Mouse (Mus musculus): Measurements from ENCODE around the gene Gm4871. TPM values are rescaled to one million over a fixed set of nuclear protein-coding genes. Genes with fewer than 3 reads are reported as not detected.
"Not testable (repeated sequence)": the region's sequence is repeated elsewhere in the genome, so short reads cannot be mapped to it uniquely, and the experiment has no call there.

The Gm4871 gene
- not detected for total RNA-seq (2021)

DNA sequence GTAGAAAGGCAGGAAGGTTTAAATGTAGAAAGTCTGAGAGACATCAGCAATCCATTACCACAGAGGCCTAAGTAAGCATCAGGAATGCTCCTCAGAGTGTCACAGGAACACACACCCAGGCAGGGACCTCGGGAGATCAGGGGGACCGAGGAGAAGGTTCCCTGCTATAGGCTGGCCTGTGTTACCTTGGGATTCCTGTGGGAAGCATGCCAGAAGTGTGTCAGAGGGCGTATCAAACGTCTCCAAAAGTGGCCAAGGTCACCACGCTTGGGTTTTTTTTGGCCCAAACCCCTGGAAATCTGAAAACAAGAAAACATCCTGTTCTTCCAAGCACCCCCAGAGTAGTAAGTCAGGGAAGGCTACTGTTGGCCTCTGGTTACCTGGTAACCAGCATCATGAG, at the start of gene Gm4871:
Gm4871 (minus strand) TSS at position 364 of the 400 bp plus-strand sequence.
- intact Hi-C loops (cut with DNase I); DNase-seq (ENCODE audit: extremely low spot score in 1 of 2, low spot score in 2 of 2): not testable (repeated sequence)

DNA sequence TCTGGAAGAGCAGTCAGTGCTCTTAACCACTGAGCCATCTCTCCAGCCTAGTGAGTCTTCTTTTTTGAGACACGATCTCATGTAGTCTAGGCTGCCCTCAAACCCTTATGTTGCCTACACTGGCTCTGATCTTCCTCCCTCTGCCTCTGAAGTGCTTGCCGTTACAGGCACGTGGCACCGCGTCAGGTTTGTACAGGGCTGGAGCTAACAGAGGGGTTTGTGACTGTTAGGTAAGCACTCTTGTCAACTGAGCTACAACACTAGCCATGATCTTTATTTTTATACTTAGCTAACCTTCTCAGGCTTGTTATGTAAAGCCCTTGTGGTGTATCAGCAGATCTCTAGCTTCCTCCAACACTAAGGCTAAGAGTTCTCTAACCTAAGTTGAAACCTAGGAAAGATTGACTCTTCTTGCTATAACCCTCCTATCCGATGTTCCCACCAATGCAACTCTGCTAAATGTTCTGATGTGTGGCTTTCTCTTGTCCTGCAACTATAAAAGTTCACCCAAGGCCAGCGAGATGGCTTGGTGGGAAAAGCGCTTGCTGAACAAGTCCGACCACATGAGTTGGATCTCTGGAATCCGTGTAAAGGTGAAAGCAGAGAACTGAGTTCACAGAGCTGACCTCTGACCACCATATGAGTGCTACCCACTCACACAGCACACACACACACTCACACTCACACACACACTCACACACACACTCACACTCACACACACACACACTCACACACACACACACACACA, 49.5 kb upstream of the Gm4871 start:
- intact Hi-C loops (cut with DNase I), result no loop called here
- DNase-seq (ENCODE audit: extremely low spot score in 1 of 2, low spot score in 2 of 2), result no peak

- intact Hi-C loops (cut with DNase I), result no loop called here
- DNase-seq (ENCODE audit: extremely low spot score in 1 of 2, low spot score in 2 of 2), result no peak
These were observed 42.5 kb upstream of the Gm4871 start for GRCm38 (mm10) chr5:145075081-145075480.

GRCm38 (mm10) chr5:145071342-145071741, 38.8 kb upstream of the Gm4871 start:
- intact Hi-C loops (cut with DNase I), result loop anchor here (5.0 kb wide), 1 partner anchor 54 kb away; no protein-coding TSS in a partner anchor
- no peak for DNase-seq (ENCODE audit: extremely low spot score in 1 of 2, low spot score in 2 of 2)

- peak; percentile 73 to 78 for DNase-seq (ENCODE audit: extremely low spot score in 1 of 2, low spot score in 2 of 2)
- intact Hi-C loops (cut with DNase I), result loop anchor here (5.0 kb wide), 1 partner anchor 52 kb away; no protein-coding TSS in a partner anchor
These were observed 37.2 kb upstream of the Gm4871 start for GRCm38 (mm10) chr5:145069707-145070106.

DNA sequence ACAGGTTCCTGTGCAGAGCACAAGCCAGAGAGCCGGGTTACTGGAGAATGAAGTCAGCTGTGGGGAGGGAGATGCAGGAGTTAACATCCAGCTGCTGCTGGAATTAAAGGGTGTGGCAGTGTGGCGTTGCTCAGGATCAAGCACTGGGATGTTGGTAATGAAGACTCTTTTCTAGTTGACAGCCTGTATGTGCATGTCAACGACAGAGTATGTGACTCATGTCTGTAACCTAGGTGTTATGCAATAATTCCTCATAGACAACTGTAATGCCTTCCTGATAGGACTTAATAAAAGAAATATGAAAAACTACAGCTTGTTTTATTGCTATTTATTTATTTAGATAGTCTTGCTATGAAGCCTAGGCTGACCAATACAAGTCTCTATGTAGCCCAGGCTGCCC, 36.3 kb upstream of the Gm4871 start:
- intact Hi-C loops (cut with DNase I), result no loop called here
- no peak for DNase-seq (ENCODE audit: extremely low spot score in 1 of 2, low spot score in 2 of 2)

GRCm38 (mm10) chr5:145064765-145065340, 32.3 kb upstream of the Gm4871 start:
- DNase-seq (ENCODE audit: extremely low spot score in 1 of 2, low spot score in 2 of 2), result no peak
- intact Hi-C loops (cut with DNase I), result no loop called here

GRCm38 (mm10) chr5:145059524-145059923, 27.0 kb upstream of the Gm4871 start:
- intact Hi-C loops (cut with DNase I), result no loop called here

DNA sequence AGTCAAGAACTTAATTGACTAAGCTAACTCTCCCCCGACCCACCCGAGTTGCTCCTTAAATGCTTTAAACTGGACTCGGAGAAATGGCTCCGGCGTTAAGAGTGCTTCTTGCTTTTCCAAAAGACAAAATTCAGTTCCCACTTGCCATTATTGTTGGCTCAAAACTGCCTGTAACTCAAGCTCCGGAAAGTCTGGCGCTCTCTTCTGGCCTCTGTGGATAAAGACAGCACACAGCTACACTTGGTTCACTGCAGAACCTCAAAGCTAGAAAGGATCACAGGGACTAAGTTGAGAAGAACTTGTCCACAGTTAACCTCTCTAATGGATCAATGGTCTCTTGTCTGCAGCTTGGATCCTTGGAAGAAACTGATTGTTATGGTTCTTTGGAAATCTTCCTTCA, 26.2 kb upstream of the Gm4871 start:
- no peak for DNase-seq (ENCODE audit: extremely low spot score in 1 of 2, low spot score in 2 of 2)
- intact Hi-C loops (cut with DNase I), result no loop called here

More at GRCm38 (mm10) chr5:145059524-145059923, 27.0 kb upstream of the Gm4871 start:
- DNase-seq (ENCODE audit: extremely low spot score in 1 of 2, low spot score in 2 of 2), result no peak

- DNase-seq (ENCODE audit: extremely low spot score in 1 of 2, low spot score in 2 of 2), result no peak
- intact Hi-C loops (cut with DNase I), result no loop called here
These were observed 25.4 kb upstream of the Gm4871 start for GRCm38 (mm10) chr5:145057907-145058306.

GRCm38 (mm10) chr5:145054187-145054586, 21.6 kb upstream of the Gm4871 start:
- DNase-seq (ENCODE audit: extremely low spot score in 1 of 2, low spot score in 2 of 2), result not testable (repeated sequence)
- intact Hi-C loops (cut with DNase I), result loop anchor here (1.0 kb wide), 1 partner anchor 33 kb away; no protein-coding TSS in a partner anchor

DNA sequence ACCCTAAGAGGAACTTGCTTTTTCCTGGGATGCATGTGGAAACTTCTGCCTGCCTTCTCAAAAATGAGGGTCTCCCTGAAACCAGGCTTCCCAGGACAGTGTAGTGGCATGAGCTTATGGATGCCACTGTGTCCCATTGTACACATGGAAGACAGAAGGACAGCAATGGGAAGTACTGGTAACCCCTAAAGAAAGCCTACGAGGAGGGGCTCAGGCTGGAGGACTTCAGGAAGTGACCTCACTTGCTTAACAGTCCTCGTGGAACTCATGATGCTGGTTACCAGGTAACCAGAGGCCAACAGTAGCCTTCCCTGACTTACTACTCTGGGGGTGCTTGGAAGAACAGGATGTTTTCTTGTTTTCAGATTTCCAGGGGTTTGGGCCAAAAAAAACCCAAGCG, 10.1 kb upstream of the Gm4871 start, which contains the start of gene 1700018F24Rik:
1700018F24Rik (plus strand) TSS at position 301 of the 400 bp plus-strand sequence.
- intact Hi-C loops (cut with DNase I); DNase-seq (ENCODE audit: extremely low spot score in 1 of 2, low spot score in 2 of 2): not testable (repeated sequence)

GRCm38 (mm10) chr5:145041628-145042027, 9.1 kb upstream of the Gm4871 start:
- intact Hi-C loops (cut with DNase I), result no loop called here
- peak in 1 of 2 experiments; percentile 29 for DNase-seq (ENCODE audit: extremely low spot score in 1 of 2, low spot score in 2 of 2)

- intact Hi-C loops (cut with DNase I); DNase-seq (ENCODE audit: extremely low spot score in 1 of 2, low spot score in 2 of 2): not testable (repeated sequence)
These were observed 2.1 kb downstream of the Gm4871 start for GRCm38 (mm10) chr5:145030476-145030875.

DNA sequence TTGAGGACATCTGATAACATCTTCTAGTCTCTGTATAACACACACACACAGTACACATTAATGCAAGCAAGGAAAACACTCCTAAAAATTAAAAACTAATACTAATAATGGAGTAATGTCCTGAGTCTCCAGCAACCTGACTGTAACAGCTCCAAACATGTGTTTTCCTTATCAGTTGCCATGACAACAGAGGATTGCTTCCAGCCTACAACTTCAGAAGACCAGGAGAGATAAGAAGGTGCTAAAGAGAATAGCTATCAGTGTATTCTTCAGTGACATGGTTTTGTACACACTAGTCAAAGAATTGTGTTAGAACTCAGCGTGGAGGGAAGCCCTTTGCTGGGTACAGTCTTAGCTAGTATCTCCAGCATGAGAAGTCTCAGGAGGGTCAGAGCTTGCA, 11.8 kb downstream of the Gm4871 start:
- intact Hi-C loops (cut with DNase I), result loop anchor here (1.0 kb wide), 1 partner anchor 34 kb away; no protein-coding TSS in a partner anchor
- DNase-seq (ENCODE audit: extremely low spot score in 1 of 2, low spot score in 2 of 2), result not testable (repeated sequence)

DNA sequence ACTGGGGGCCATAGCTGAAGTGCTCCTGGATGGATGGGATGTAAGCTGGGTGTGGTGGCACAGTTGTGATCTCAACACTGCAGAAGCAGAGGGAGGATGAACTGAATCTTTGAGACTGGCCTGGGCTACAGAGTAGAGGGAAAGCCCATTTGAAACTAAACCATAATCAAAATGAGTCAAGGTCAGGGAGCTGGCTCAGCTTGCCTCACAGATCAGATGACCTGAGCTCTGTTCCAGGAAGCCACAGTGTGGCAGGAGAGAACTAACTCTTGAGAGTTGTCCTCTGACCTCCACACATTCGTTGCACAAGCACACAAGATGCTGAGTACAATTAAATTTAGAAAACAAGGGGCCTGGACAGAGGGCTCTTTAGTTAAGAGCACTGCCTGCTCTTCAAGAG, 12.3 kb downstream of the Gm4871 start:
- intact Hi-C loops (cut with DNase I); DNase-seq (ENCODE audit: extremely low spot score in 1 of 2, low spot score in 2 of 2): not testable (repeated sequence)

DNA sequence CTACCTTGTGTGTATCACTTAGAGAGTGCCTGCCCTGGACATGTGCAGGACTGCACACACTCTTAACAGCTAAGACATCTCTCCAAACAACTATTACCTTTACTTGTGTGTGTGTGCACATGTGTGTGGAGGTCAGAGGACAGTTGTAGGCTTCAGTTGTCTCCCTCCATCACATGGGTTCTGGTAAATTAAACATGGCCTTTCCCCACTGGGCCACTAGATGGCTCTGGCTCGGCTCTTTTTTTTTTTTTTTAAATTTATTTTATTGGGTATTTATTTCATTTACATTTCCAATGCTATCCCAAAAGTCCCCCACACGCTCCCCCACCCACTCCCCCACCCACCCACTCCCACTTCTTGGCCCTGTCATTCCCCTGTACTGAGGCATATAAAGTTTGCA, 15.8 kb downstream of the Gm4871 start:
- DNase-seq (ENCODE audit: extremely low spot score in 1 of 2, low spot score in 2 of 2), result not testable (repeated sequence)
- intact Hi-C loops (cut with DNase I), result loop anchor here (5.0 kb wide), 1 partner anchor 56 kb away; no protein-coding TSS in a partner anchor

- DNase-seq (ENCODE audit: extremely low spot score in 1 of 2, low spot score in 2 of 2), result no peak
- intact Hi-C loops (cut with DNase I), result no loop called here
These were observed 18.3 kb downstream of the Gm4871 start for GRCm38 (mm10) chr5:145014278-145014677.

DNA sequence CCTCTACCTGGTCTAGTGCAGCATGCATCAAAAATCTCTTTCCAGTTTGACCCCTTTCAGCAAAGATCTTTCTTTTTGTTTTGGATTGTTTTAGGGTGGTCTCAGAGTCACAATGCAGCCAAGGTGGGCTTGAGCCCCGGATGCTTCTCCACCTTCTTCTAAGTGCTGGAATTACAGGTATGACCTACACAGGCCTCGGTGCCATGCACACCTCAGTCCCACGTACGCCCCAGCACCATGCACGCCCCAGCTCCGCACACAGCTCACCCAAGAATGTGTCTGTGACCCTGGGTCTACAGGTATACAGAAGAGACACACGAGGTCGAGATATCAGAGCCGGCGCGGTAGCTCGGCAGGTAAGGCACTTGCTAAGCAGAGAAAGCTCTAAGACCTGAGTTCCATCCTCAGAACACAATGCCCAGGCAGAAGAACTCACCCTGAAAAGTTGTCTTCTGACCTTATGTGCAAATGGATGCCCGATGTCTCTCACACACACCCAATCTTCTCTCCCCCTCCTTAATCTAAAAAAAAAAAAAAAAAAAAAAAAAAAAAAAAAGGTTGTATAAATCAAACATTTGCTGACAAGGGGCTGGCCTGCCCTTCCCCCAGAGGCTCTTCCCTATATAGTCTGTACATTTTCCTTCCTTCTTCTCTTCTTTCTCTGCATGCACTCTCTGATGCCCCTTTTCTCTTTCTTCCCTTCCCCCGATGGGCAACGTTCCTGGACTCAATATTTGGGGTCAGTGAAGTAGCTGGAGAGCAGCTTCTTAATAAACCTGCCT, 23.5 kb downstream of the Gm4871 start:
- intact Hi-C loops (cut with DNase I), result no loop called here
- no peak for DNase-seq (ENCODE audit: extremely low spot score in 1 of 2, low spot score in 2 of 2)
